Mouse (Mus musculus): ENCODE data around the gene Bcar3.

- TF ChIP-seq POLR2A (IDR thresholded peaks at IDR 0.05; ENCODE audit: borderline replicate concordance, insufficient read depth, low read length) (no peak), CTCF (IDR thresholded peaks at IDR 0.05; ENCODE audit: borderline replicate concordance, insufficient read depth, low read depth, low read length) (no peak)
Measured at GRCm38 (mm10) chr3:122421802-122422201, 127.9 kb downstream of the Bcar3 start.

Data from cerebellum, adult 2 months (tissue).